Mouse (Mus musculus) MEL (cell line): Measurements from ENCODE around the gene Aff1.

Source experiments
- EP300 ChIP-seq, 2 experiments: IDR thresholded peaks; 2 replicates each; pipeline ENCODE4 v1.6.1; 2011; ENCODE audit warnings: improper control_type of control experiment in 2 of 2, low read length in 2 of 2, low read depth in 1 of 2, mild to moderate bottlenecking in 1 of 2
- POLR2A ChIP-seq, 2 experiments: IDR thresholded peaks; 2 replicates each; pipeline ENCODE4 v1.6.1; 2011 to 2012; ENCODE audit warnings: low read length in 2 of 2, mild to moderate bottlenecking in 2 of 2, control low read depth in 1 of 2, improper control_type of control experiment in 1 of 2, low read depth in 1 of 2, moderate library complexity in 1 of 2; ENCODE audit not compliant: control insufficient read depth in 1 of 2, insufficient read depth in 1 of 2, poor library complexity in 1 of 2
- USF1 ChIP-seq: IDR thresholded peaks from 2 replicates; pipeline ENCODE4 v1.6.1; 2014; ENCODE audit warnings: low read depth, mild to moderate bottlenecking, inconsistent platforms, low read length, improper control_type of control experiment, moderate library complexity

DNA sequence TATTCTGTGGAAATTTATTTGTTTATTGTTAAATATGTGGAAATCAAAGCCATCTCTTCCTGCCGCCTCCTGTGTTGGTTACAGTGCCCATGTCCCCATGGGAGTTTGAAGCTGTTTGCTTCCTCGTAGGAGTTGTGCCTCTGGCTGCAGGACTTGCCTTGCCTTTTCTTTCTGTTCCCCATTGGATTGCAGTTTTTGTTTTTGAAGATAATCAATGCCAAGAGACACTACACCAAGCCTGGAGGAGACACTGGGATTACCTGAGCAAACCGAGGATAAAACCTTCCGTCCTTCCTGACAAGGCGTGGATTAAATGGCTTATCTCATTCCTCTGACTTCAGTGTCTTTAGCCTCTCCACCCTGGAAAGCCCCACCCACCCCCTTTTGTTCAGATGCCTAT is 107.8 kb downstream of the Aff1 start:
- TF ChIP-seq EP300 (IDR thresholded peaks at IDR 0.05; ENCODE audit: low read depth in 1 of 2, low read length in 2 of 2) (no peak), POLR2A (IDR thresholded peaks at IDR 0.05; ENCODE audit: control insufficient read depth in 1 of 2, insufficient read depth in 1 of 2, low read depth in 1 of 2, low read length in 2 of 2, poor library complexity in 1 of 2) (no peak), USF1 (no peak)
